Mouse (Mus musculus): Measurements from ENCODE around the gene Ugt1a1. TPM values are rescaled to one million over a fixed set of nuclear protein-coding genes. Genes with fewer than 3 reads are reported as not detected.

The Ugt1a1 gene
- polyA plus RNA-seq, 1 experiment, result not detected

- no peak for DNase-seq
- Histone ChIP-seq H3K27ac (ENCODE audit: insufficient read depth, low read length) (no peak overlapping the region), H3K4me1 (ENCODE audit: control insufficient read depth, insufficient read depth, low read length) (no peaks in the 10 kb centered on the region), H3K27me3 (ENCODE audit: control insufficient read depth, insufficient read depth, low read length) (no peaks in the 10 kb centered on the region), H3K4me3 (replicated peaks; ENCODE audit: insufficient read depth, low read depth, low read length) (no peak overlapping the region)
- 74% methylated on average over 7 of the region's 7 CpGs for WGBS
- TF ChIP-seq POLR2A (IDR thresholded peaks at IDR 0.05; ENCODE audit: borderline replicate concordance, insufficient read depth, low read length), result no peak
- no peak for TF ChIP-seq CTCF (IDR thresholded peaks at IDR 0.05; ENCODE audit: borderline replicate concordance, insufficient read depth, low read depth, low read length)
These were observed 37.8 kb downstream of the Ugt1a1 start for GRCm38 (mm10) chr1:88249596-88249995.

GRCm38 (mm10) chr1:88250023-88250422 is 38.3 kb downstream of the Ugt1a1 start:
- Histone ChIP-seq H3K4me3 (replicated peaks; ENCODE audit: insufficient read depth, low read depth, low read length) (no peak overlapping the region), H3K27ac (ENCODE audit: insufficient read depth, low read length) (no peak overlapping the region), H3K4me1 (ENCODE audit: control insufficient read depth, insufficient read depth, low read length) (peaks cover 3% of the 10 kb centered on the region; the same call in 1 of the 2 replicates), H3K27me3 (ENCODE audit: control insufficient read depth, insufficient read depth, low read length) (no peaks in the 10 kb centered on the region)
- TF ChIP-seq POLR2A (IDR thresholded peaks at IDR 0.05; ENCODE audit: borderline replicate concordance, insufficient read depth, low read length), result no peak
- 74% methylated on average over 5 of the region's 5 CpGs for WGBS
- DNase-seq, result no peak

- TF ChIP-seq CTCF (IDR thresholded peaks at IDR 0.05; ENCODE audit: borderline replicate concordance, insufficient read depth, low read depth, low read length), result no peak
- TF ChIP-seq POLR2A (IDR thresholded peaks at IDR 0.05; ENCODE audit: borderline replicate concordance, insufficient read depth, low read length), result no peak
- Histone ChIP-seq H3K4me1 (ENCODE audit: control insufficient read depth, insufficient read depth, low read length) (peaks cover 19% of the 10 kb centered on the region), H3K4me3 (replicated peaks; ENCODE audit: insufficient read depth, low read depth, low read length) (no peak overlapping the region), H3K27me3 (ENCODE audit: control insufficient read depth, insufficient read depth, low read length) (no peaks in the 10 kb centered on the region), H3K27ac (ENCODE audit: insufficient read depth, low read length) (no peak overlapping the region)
- 75% methylated on average over 8 of the region's 8 CpGs for WGBS
- DNase-seq, result no peak
These were observed 41.3 kb downstream of the Ugt1a1 start for GRCm38 (mm10) chr1:88253106-88253505.

- TF ChIP-seq CTCF (IDR thresholded peaks at IDR 0.05; ENCODE audit: borderline replicate concordance, insufficient read depth, low read depth, low read length) (no peak), POLR2A (IDR thresholded peaks at IDR 0.05; ENCODE audit: borderline replicate concordance, insufficient read depth, low read length) (no peak)
- DNase-seq, result no peak
- Histone ChIP-seq H3K4me1 (ENCODE audit: control insufficient read depth, insufficient read depth, low read length) (peaks cover 21% of the 10 kb centered on the region), H3K27ac (ENCODE audit: insufficient read depth, low read length) (no peak overlapping the region), H3K4me3 (replicated peaks; ENCODE audit: insufficient read depth, low read depth, low read length) (no peak overlapping the region), H3K27me3 (ENCODE audit: control insufficient read depth, insufficient read depth, low read length) (no peaks in the 10 kb centered on the region)
- WGBS, result 73% methylated on average over 6 of the region's 6 CpGs
These were observed 41.8 kb downstream of the Ugt1a1 start for GRCm38 (mm10) chr1:88253540-88253939.

- peaks cover 30% of the 10 kb centered on the region for H3K4me1 ChIP-seq (ENCODE audit: control insufficient read depth, insufficient read depth, low read length)
- WGBS, result 47% methylated on average over 12 of the region's 12 CpGs
- DNase-seq, result no peak
- no peak overlapping the region for H3K27ac ChIP-seq (ENCODE audit: insufficient read depth, low read length)
- H3K27me3 ChIP-seq (ENCODE audit: control insufficient read depth, insufficient read depth, low read length), result no peaks in the 10 kb centered on the region
- no peak overlapping the region for H3K4me3 ChIP-seq (replicated peaks; ENCODE audit: insufficient read depth, low read depth, low read length)
- TF ChIP-seq CTCF (IDR thresholded peaks at IDR 0.05; ENCODE audit: borderline replicate concordance, insufficient read depth, low read depth, low read length) (no peak), POLR2A (IDR thresholded peaks at IDR 0.05; ENCODE audit: borderline replicate concordance, insufficient read depth, low read length) (no peak)
These were observed 43.2 kb downstream of the Ugt1a1 start for GRCm38 (mm10) chr1:88254793-88255465.

- WGBS, result 49% methylated on average over 2 of the region's 2 CpGs
- no peak for DNase-seq
- no peak overlapping the region for H3K4me3 ChIP-seq (replicated peaks; ENCODE audit: insufficient read depth, low read depth, low read length)
These were observed 43.7 kb downstream of the Ugt1a1 start for GRCm38 (mm10) chr1:88255466-88255857.

GRCm38 (mm10) chr1:88255989-88256754 is 44.4 kb downstream of the Ugt1a1 start:
- no peak overlapping the region for H3K27ac ChIP-seq (ENCODE audit: insufficient read depth, low read length)
- H3K4me1 ChIP-seq (ENCODE audit: control insufficient read depth, insufficient read depth, low read length), result peaks cover 30% of the 10 kb centered on the region
- DNase-seq, result no peak
- no peak for TF ChIP-seq POLR2A (IDR thresholded peaks at IDR 0.05; ENCODE audit: borderline replicate concordance, insufficient read depth, low read length)
- no peak for TF ChIP-seq CTCF (IDR thresholded peaks at IDR 0.05; ENCODE audit: borderline replicate concordance, insufficient read depth, low read depth, low read length)
- WGBS, result 62% methylated on average over 13 of the region's 13 CpGs
- H3K27me3 ChIP-seq (ENCODE audit: control insufficient read depth, insufficient read depth, low read length), result no peaks in the 10 kb centered on the region
- H3K4me3 ChIP-seq (replicated peaks; ENCODE audit: insufficient read depth, low read depth, low read length), result no peak overlapping the region

More at GRCm38 (mm10) chr1:88255466-88255857, 43.7 kb downstream of the Ugt1a1 start:
- Histone ChIP-seq H3K27ac (ENCODE audit: insufficient read depth, low read length) (no peak overlapping the region), H3K4me1 (ENCODE audit: control insufficient read depth, insufficient read depth, low read length) (peaks cover 30% of the 10 kb centered on the region), H3K27me3 (ENCODE audit: control insufficient read depth, insufficient read depth, low read length) (no peaks in the 10 kb centered on the region)
- TF ChIP-seq POLR2A (IDR thresholded peaks at IDR 0.05; ENCODE audit: borderline replicate concordance, insufficient read depth, low read length) (no peak), CTCF (IDR thresholded peaks at IDR 0.05; ENCODE audit: borderline replicate concordance, insufficient read depth, low read depth, low read length) (no peak)

Measured in cerebellum, adult 2 months (tissue).